ENCODE assay signal across 9 mouse cellular contexts in the genomic region with DNA sequence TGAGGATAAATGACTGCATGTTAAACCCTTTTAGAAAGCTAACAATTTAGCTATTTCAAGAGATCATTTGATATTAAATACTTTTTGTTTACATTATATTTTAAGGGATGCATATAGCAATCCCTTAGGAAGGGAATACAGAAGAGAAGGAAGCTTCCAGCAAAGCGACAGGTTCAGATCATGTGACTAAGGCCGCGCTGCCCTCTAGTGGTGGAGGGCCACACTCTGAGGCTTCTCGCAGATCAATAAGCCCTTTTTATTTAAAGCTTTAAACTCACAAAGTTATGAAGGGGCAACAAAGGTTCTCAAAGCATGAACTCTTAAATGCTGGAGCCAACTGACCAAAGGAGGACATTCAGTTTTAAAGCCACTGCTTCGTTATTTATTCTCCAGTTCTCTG. TPM values are rescaled to one million over a fixed set of nuclear protein-coding genes. Genes with fewer than 3 reads are reported as not detected.
DNase-seq lines count a peak whose midpoint lies in the region; ATAC-seq and TF ChIP-seq lines count a peak whose summit lies in the region.
"Had no signal": no experiment of that assay in that cellular context is flagged by ENCODE, and none has a peak within 500 bp of the region (broad histone marks: within the 10 kb centered on the region; RNA-seq: fewer than 3 reads in every experiment).

No protein-coding gene starts in this region.

- TF ChIP-seq EP300 in ES-Bruce4 (IDR thresholded peaks at IDR 0.05; ENCODE audit: insufficient read depth, low read depth, low read length), result no peak

- H3K9me3 ChIP-seq in heart, embryonic 12.5 days (replicated peaks), result peaks cover 7% of the 10 kb centered on the region
- H3K9me3 ChIP-seq in ES-Bruce4 (replicated peaks; ENCODE audit: control insufficient read depth, insufficient read depth, low read length, poor library complexity, severe bottlenecking), result no peaks in the 10 kb centered on the region
- H3K9me3 ChIP-seq in midbrain, postnatal 0 days (ENCODE audit: low read length), result no peaks in the 10 kb centered on the region
- H3K9me3 ChIP-seq: limb, embryonic 12.5 days had no signal

- no peak overlapping the region for H3K4me2 ChIP-seq in heart, embryonic 12.5 days
- H3K4me2 ChIP-seq in midbrain, postnatal 0 days (ENCODE audit: low read depth, low read length, poor library complexity, severe bottlenecking), result no peak overlapping the region
- H3K4me2 ChIP-seq: limb, embryonic 12.5 days had no signal

- H3K4me3 ChIP-seq in heart, embryonic 12.5 days, result no peak overlapping the region
- H3K4me3 ChIP-seq in ES-Bruce4 (ENCODE audit: low read depth, low read length), result no peak overlapping the region
- no peak overlapping the region for H3K4me3 ChIP-seq in midbrain, postnatal 0 days (ENCODE audit: low read depth, low read length)
- H3K4me3 ChIP-seq: limb, embryonic 12.5 days had no signal

- no peak overlapping the region for H3K27ac ChIP-seq in heart, embryonic 12.5 days (ENCODE audit: poor library complexity, severe bottlenecking)
- no peak overlapping the region for H3K27ac ChIP-seq in ES-Bruce4 (ENCODE audit: insufficient read depth, low read length)
- H3K27ac ChIP-seq in midbrain, postnatal 0 days (ENCODE audit: low read depth, low read length), result no peak overlapping the region
- H3K27ac ChIP-seq: limb, embryonic 12.5 days had no signal

- intact Hi-C loops in heart, postnatal 10 days (cut with DNase I), result loop anchor here (5.0 kb wide), 1 partner anchor 286 kb away; no protein-coding TSS in a partner anchor
- intact Hi-C loops in gastrocnemius, postnatal 36 days (cut with DNase I), result loop anchor here (2.0 kb wide), 1 partner anchor 17 kb away; no protein-coding TSS in a partner anchor

- H3K27me3 ChIP-seq in heart, embryonic 12.5 days (replicated peaks), result no peaks in the 10 kb centered on the region
- H3K27me3 ChIP-seq in ES-Bruce4 (ENCODE audit: control insufficient read depth, insufficient read depth, low read length, poor library complexity, severe bottlenecking), result no peaks in the 10 kb centered on the region
- no peaks in the 10 kb centered on the region for H3K27me3 ChIP-seq in midbrain, postnatal 0 days (ENCODE audit: insufficient read depth, low read length)
- H3K27me3 ChIP-seq: limb, embryonic 12.5 days had no signal

- peak; percentile 77 for TF ChIP-seq CTCF in ES-Bruce4 (IDR thresholded peaks at IDR 0.05; ENCODE audit: low read depth, low read length)
- peak; percentile 76 for TF ChIP-seq CTCF in midbrain, postnatal 0 days (IDR thresholded peaks at IDR 0.05)

- H3K4me1 ChIP-seq in heart, embryonic 12.5 days (replicated peaks), result peaks cover 50% of the 10 kb centered on the region
- H3K4me1 ChIP-seq in ES-Bruce4 (ENCODE audit: control insufficient read depth, insufficient read depth, low read length), result peaks cover 1% of the 10 kb centered on the region
- no peaks in the 10 kb centered on the region for H3K4me1 ChIP-seq in midbrain, postnatal 0 days (ENCODE audit: insufficient read depth, low read length)

- peak; percentile 55 to 75 for DNase-seq in heart, postnatal 10 days
- peak; percentile 4 for DNase-seq in cerebellum, adult 11-12 months
- DNase-seq in gastrocnemius, postnatal 36 days, result peak; percentile 34 to 57
- peak; percentile 21 to 28 for DNase-seq in layer of hippocampus, postnatal 14 days (ENCODE audit: low spot score in 2 of 2)
- peak; percentile 58 for DNase-seq in midbrain, postnatal 0 days (ENCODE audit: low spot score)
- DNase-seq in thymus, postnatal 14 days, result peak; percentile 72

- no peak for ATAC-seq in heart, embryonic 12.5 days (ENCODE audit: insufficient number of reproducible peaks, low FRiP score)
- ATAC-seq in midbrain, postnatal 0 days (ENCODE audit: low FRiP score), result no peak

- no peak overlapping the region for H3K9ac ChIP-seq in heart, embryonic 12.5 days
- H3K9ac ChIP-seq in ES-Bruce4 (ENCODE audit: low read depth, poor library complexity, severe bottlenecking), result no peak overlapping the region
- H3K9ac ChIP-seq in midbrain, postnatal 0 days (replicated peaks; ENCODE audit: low read length, poor library complexity, severe bottlenecking), result no peak overlapping the region
- H3K9ac ChIP-seq: limb, embryonic 12.5 days had no signal

- peaks cover 17% of the 10 kb centered on the region for H3K36me3 ChIP-seq in heart, embryonic 12.5 days
- H3K36me3 ChIP-seq in ES-Bruce4 (ENCODE audit: control insufficient read depth, insufficient read depth, low read length, poor library complexity, severe bottlenecking), result no peaks in the 10 kb centered on the region
- no peaks in the 10 kb centered on the region for H3K36me3 ChIP-seq in midbrain, postnatal 0 days (ENCODE audit: insufficient read depth, low read length)

- WGBS in heart, embryonic 12.5 days, result 27% methylated on average over 5 of the region's 5 CpGs
- 25% methylated on average over 5 of the region's 5 CpGs for WGBS in midbrain, postnatal 0 days

- no peak for TF ChIP-seq POLR2A in ES-Bruce4 (IDR thresholded peaks at IDR 0.05; ENCODE audit: insufficient read depth, low read length)

RNA-seq across cellular contexts. Expression of gene Igf2bp2, which starts 39.4 kb away (rescaled TPM):
- total RNA-seq in heart, postnatal 10 days (2021), result 10 to 100 TPM; 11.6 to 20.0 TPM
- 85.3 and 92.7 TPM in 2 replicates for polyA plus RNA-seq in heart, embryonic 12.5 days (2016; fragmentation: Nextera tagmentation; extraction: Ambion mirVana)
- polyA plus RNA-seq in ES-Bruce4 (2011; ENCODE audit: insufficient read depth, insufficient read length, low read depth, missing spikeins), result 89.0 and 92.6 TPM in 2 replicates
- 1 to 10 TPM; 2.1 TPM for total RNA-seq in gastrocnemius, postnatal 36 days (2021)
- 1 to 10 TPM; 1.1 TPM for total RNA-seq in layer of hippocampus, postnatal 14 days (2021)
- 7.7 and 8.7 TPM in 2 replicates for total RNA-seq in midbrain, postnatal 0 days (2014; rRNA removed)
- 4.4 and 5.5 TPM in 2 replicates for polyA plus RNA-seq in midbrain, postnatal 0 days (2015; fragmentation: Nextera tagmentation; extraction: Ambion mirVana)

Comparison
In these comparisons a context has a peak if more than half of its experiments do, and no peak if none do; other contexts are left out.
1. DNase-seq: peak in every context shown above with its lines; median percentile 72 in thymus, postnatal 14 days; 65 in heart, postnatal 10 days; 58 in midbrain, postnatal 0 days; 46 in gastrocnemius, postnatal 36 days; 24 in layer of hippocampus, postnatal 14 days; 4 in cerebellum, adult 11-12 months.